Mouse (Mus musculus) ES-E14 (cell line): ENCODE results near the gene Rps6kl1.

ENCODE experiments used
- CHD2 ChIP-seq: IDR thresholded peaks from 2 replicates; pipeline ENCODE4 v1.6.1; 2014; ENCODE audit warnings: mild to moderate bottlenecking, low read depth, low read length, inconsistent platforms
- HCFC1 ChIP-seq: IDR thresholded peaks from 2 replicates; pipeline ENCODE4 v1.6.1; 2012; ENCODE audit warnings: low read length, inconsistent platforms, borderline replicate concordance; ENCODE audit not compliant: insufficient read depth
- MAFK ChIP-seq: IDR thresholded peaks from 2 replicates; pipeline ENCODE4 v1.6.1; 2014; ENCODE audit warnings: mild to moderate bottlenecking, low read depth, low read length, inconsistent platforms; ENCODE audit not compliant: insufficient read depth
- ZC3H11A ChIP-seq: IDR thresholded peaks from 2 replicates; pipeline ENCODE4 v1.6.1; 2012; ENCODE audit warnings: low read depth, mild to moderate bottlenecking, inconsistent platforms, low read length, borderline replicate concordance
- ZNF384 ChIP-seq: IDR thresholded peaks from 2 replicates; pipeline ENCODE4 v1.6.1; 2012; ENCODE audit warnings: low read depth, low read length, inconsistent platforms

DNA sequence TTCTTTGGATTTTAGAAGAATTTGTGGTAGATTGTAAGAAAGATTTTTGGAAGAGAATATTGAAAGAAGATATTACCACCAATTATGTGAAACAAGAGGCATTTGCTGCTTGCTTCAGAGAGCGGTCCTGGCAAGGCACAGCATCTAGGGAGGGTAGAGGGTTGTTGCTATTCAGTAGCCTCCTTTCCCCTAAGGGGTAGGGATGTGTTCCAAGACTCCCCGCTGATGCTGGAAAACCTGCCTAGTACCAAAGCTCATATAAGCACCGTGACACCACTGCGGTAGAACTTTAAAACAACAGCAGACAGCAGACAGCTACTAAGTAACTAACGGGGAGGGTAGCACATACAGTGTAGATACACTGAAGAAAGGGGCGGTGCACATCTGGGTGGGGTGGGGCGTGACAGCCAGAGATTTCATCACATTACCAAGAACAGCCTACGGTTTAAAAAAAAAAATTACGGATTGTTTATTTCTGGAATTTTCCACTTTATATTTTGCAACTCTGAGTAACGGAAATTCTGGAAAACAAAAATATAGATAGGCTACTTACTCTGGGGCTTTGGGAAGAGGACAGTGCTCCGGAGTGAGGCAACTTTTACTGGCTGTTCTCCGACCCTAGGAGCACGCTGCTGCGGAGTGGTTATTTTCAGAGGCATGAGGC is 6.9 kb upstream of the Rps6kl1 start:
- TF ChIP-seq CHD2 = no peak
- TF ChIP-seq HCFC1 = no peak
- TF ChIP-seq ZNF384 = no peak
- no peak for TF ChIP-seq ZC3H11A
- TF ChIP-seq MAFK = no peak
